ENCODE assay signal across 8 mouse cellular contexts in genomic region chr3:35088241-35089080, GRCm38 (mm10).
DNase-seq lines count a peak whose midpoint lies in the region; ATAC-seq and TF ChIP-seq lines count a peak whose summit lies in the region.

No protein-coding gene starts in this region.

- intact Hi-C loops in left cerebral cortex, adult 2 months (cut with DNase I): loop anchor here (5.0 kb wide), 1 partner anchor 426 kb away; no protein-coding TSS in a partner anchor

- H3K9me3 ChIP-seq in forebrain, postnatal 0 days (ENCODE audit: low read length): no peaks in the 10 kb centered on the region

- no peaks in the 10 kb centered on the region for H3K36me3 ChIP-seq in forebrain, postnatal 0 days (ENCODE audit: insufficient read depth)

- TF ChIP-seq CTCF in forebrain, postnatal 0 days (IDR thresholded peaks at IDR 0.05; ENCODE audit: low read depth): no peak
- no peak for TF ChIP-seq CTCF in left cerebral cortex, adult 2 months (IDR thresholded peaks at IDR 0.05)

- no peak overlapping the region for H3K4me3 ChIP-seq in forebrain, postnatal 0 days (ENCODE audit: low read depth, low read length)
- no peak overlapping the region for H3K4me3 ChIP-seq in left cerebral cortex, adult 2 months

- H3K9ac ChIP-seq in forebrain, postnatal 0 days: no peak overlapping the region

- peaks cover 6% of the 10 kb centered on the region; the same call in 1 of the 2 replicates for H3K4me1 ChIP-seq in forebrain, postnatal 0 days (ENCODE audit: insufficient read depth)

- H3K27me3 ChIP-seq in forebrain, postnatal 0 days (ENCODE audit: insufficient read depth, low read length): no peaks in the 10 kb centered on the region

- 0 out of 2 replicates have a peak overlapping the region, but pooled peaks have one; percentile 16 for H3K4me2 ChIP-seq in forebrain, postnatal 0 days (ENCODE audit: low read depth)

- peak overlapping the region; percentile 69 for H3K27ac ChIP-seq in forebrain, postnatal 0 days (ENCODE audit: low read depth, low read length)
- H3K27ac ChIP-seq in left cerebral cortex, adult 2 months: peak overlapping the region; percentile 56

- DNase-seq in layer of hippocampus, adult 11-12 months (ENCODE audit: low spot score): peak; percentile 51
- no peak for DNase-seq in layer of hippocampus, adult 9-10 months (ENCODE audit: low spot score)
- DNase-seq in forebrain, postnatal 0 days: peak; percentile 79
- DNase-seq in left cerebral cortex, adult 2 months (ENCODE audit: extremely low spot score in 1 of 2, low spot score in 2 of 2): peak; percentile 35 to 63
- peak; percentile 83 for DNase-seq in retina, postnatal 1 day
- DNase-seq in urinary bladder, postnatal 25 days (ENCODE audit: low spot score): no peak
- DNase-seq in urinary bladder, adult 2 months (ENCODE audit: low spot score): no peak
- no peak for DNase-seq in urinary bladder, postnatal 4 days (ENCODE audit: low spot score in 2 of 2)

- WGBS in forebrain, postnatal 0 days: 6% methylated on average over 19 of the region's 19 CpGs

- peak; percentile 87 for ATAC-seq in forebrain, postnatal 0 days

Comparison
In these comparisons a context has a peak if more than half of its experiments do, and no peak if none do; other contexts are left out.
1. DNase-seq: peak in layer of hippocampus, adult 11-12 months (single experiment), forebrain, postnatal 0 days (single experiment), left cerebral cortex, adult 2 months (2 of 2) and retina, postnatal 1 day (single experiment); none in layer of hippocampus, adult 9-10 months (single experiment), urinary bladder, postnatal 25 days (single experiment), urinary bladder, adult 2 months (single experiment) and urinary bladder, postnatal 4 days (0 of 2).